Mouse (Mus musculus) thymus, adult 2 months (tissue): ENCODE data around the gene Ikzf4.

Experiments
- CTCF ChIP-seq: fragments of 200-500 bp; IDR thresholded peaks from 2 replicates; pipeline ENCODE4 v1.5.1; 2012; ENCODE audit warnings: mild to moderate bottlenecking, control low read depth, low read length, moderate library complexity, borderline replicate concordance; ENCODE audit not compliant: control insufficient read depth, poor library complexity, insufficient read depth; ENCODE audit errors: extremely low read depth
- POLR2A ChIP-seq: fragments of 200-500 bp; IDR thresholded peaks from 2 replicates; pipeline ENCODE4 v1.6.1; 2012; ENCODE audit warnings: mild to moderate bottlenecking, low read length, control low read depth, moderate library complexity; ENCODE audit not compliant: control insufficient read depth, poor library complexity, insufficient read depth; ENCODE audit errors: extremely low read depth

DNA sequence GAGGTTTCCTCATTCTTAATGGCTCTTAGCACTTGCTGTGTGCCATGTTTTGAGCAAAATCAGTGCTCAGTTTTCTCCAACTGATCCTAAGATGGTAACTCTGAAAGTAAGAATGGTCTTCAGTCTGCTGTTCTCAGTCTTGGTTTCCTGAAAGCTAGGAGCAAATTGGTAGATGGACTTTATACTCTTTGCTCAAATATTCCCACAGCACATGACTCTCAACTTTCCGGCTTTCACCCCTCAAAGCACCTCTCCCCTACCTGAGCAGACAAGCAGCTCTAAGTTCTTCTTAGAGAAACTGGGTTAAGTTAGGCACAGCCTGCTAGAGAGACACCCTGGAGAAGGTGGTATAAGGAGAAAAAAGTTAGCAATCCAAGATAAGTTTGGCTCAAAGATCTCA lies 10.9 kb upstream of the Ikzf4 start:
- TF ChIP-seq CTCF (no peak), POLR2A (no peak)
